Mouse (Mus musculus) limb, embryonic 12.5 days (tissue): Measurements from ENCODE around the gene Fam8a1. TPM values are rescaled to one million over a fixed set of nuclear protein-coding genes. Genes with fewer than 3 reads are reported as not detected.

ENCODE experiments used
- ATAC-seq: fragments of 200-750 bp; cut with Nextera tagmentation; 2 replicates; pipeline ENCODE4 v1.8.0; 2017; ENCODE audit warnings: low read depth, moderate TSS enrichment; ENCODE audit not compliant: insufficient number of reproducible peaks, insufficient read depth, low FRiP score, low TSS enrichment
- H3K27ac ChIP-seq: fragments of 300-500 bp; sonication (generic); 2 replicates; pipeline ENCODE4 v1.5.1; 2016; ENCODE audit warnings: mild to moderate bottlenecking, moderate library complexity
- H3K27me3 ChIP-seq: fragments of 300-500 bp; sonication (generic); 2 replicates; pipeline ENCODE4 v1.6.1; 2016; ENCODE audit warnings: mild to moderate bottlenecking, moderate library complexity
- H3K36me3 ChIP-seq: fragments of 300-500 bp; sonication (generic); 2 replicates; pipeline ENCODE4 v1.6.1; 2016; ENCODE audit warnings: mild to moderate bottlenecking, moderate library complexity
- H3K4me1 ChIP-seq: fragments of 300-500 bp; sonication (generic); replicated peaks from 2 replicates; pipeline ENCODE4 v1.6.1; 2016
- H3K4me2 ChIP-seq: fragments of 300-500 bp; sonication (generic); 2 replicates; pipeline ENCODE4 v1.6.1; 2016; ENCODE audit warnings: mild to moderate bottlenecking, moderate library complexity
- H3K4me3 ChIP-seq: fragments of 300-500 bp; sonication (generic); replicated peaks from 2 replicates; pipeline ENCODE4 v1.5.1; 2016; ENCODE audit warnings: mild to moderate bottlenecking
- H3K9ac ChIP-seq: fragments of 300-500 bp; sonication (generic); replicated peaks from 2 replicates; pipeline ENCODE4 v1.6.1; 2016; ENCODE audit warnings: mild to moderate bottlenecking, moderate library complexity
- H3K9me3 ChIP-seq: fragments of 300-500 bp; sonication (generic); 2 replicates; pipeline ENCODE4 v1.6.1; 2016; ENCODE audit warnings: mild to moderate bottlenecking, moderate library complexity
- WGBS: fragments of 180-500 bp; shearing (Covaris S2); methylation state at CpG from one replicate; pipeline ENCODE4 v1.1.7; 2016; 5-methylcytosine and 5-hydroxymethylcytosine counted together
- polyA plus RNA-seq: library from polyadenylated mRNA; unstranded; fragments of >200 nt; fragmentation: Nextera tagmentation; extraction: Ambion mirVana; gene quantifications from 2 replicates; pipeline ENCODE4 v1.2.1, GENCODE M21; 2016

Gene Fam8a1
- polyA plus RNA-seq, 1 experiment from 2014 or later, result 15.4 TPM

DNA sequence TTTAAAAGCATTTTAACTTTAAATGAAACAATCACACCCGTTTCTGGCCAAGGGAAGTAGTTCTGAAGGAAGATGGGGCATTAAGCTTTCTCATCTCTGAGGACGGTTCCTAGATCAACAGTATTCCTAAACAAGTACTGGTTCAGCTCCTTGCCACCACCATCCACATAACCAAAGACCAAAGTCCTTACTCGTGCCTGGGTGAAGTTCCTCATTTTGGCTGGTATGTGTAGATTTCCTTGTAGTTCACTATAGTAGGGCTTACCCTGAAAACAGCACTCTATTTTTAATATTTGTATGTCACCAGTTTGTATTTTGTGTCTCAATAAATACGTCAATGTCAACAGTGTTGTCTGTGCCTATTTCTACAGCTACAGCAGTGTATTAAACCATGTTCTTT is 8.4 kb downstream of the Fam8a1 start:
- H3K4me1 ChIP-seq, result no peaks in the 10 kb centered on the region
- 84% methylated on average over 4 of the region's 4 CpGs for WGBS
- peaks cover 58% of the 10 kb centered on the region for H3K36me3 ChIP-seq
- no peaks in the 10 kb centered on the region for H3K27me3 ChIP-seq
- H3K9me3 ChIP-seq, result no peaks in the 10 kb centered on the region
- no peak overlapping the region for H3K9ac ChIP-seq
- no peak overlapping the region for H3K4me3 ChIP-seq
- ATAC-seq, result no peak
- H3K27ac ChIP-seq, result no peak overlapping the region
- no peak overlapping the region for H3K4me2 ChIP-seq

- ATAC-seq, result no peak
- Histone ChIP-seq H3K4me3 (no peak overlapping the region), H3K4me1 (no peaks in the 10 kb centered on the region), H3K9ac (no peak overlapping the region), H3K9me3 (no peaks in the 10 kb centered on the region), H3K27me3 (no peaks in the 10 kb centered on the region), H3K27ac (no peak overlapping the region), H3K36me3 (peaks cover 72% of the 10 kb centered on the region), H3K4me2 (no peak overlapping the region)
- WGBS, result 86% methylated on average over 2 of the region's 2 CpGs
These were observed 13.6 kb downstream of the Fam8a1 start for GRCm38 (mm10) chr13:46682921-46683320.

GRCm38 (mm10) chr13:46683370-46683769 is 14.0 kb downstream of the Fam8a1 start:
- Histone ChIP-seq H3K9me3 (no peaks in the 10 kb centered on the region), H3K4me2 (no peak overlapping the region), H3K9ac (no peak overlapping the region), H3K36me3 (peaks cover 74% of the 10 kb centered on the region), H3K4me1 (no peaks in the 10 kb centered on the region), H3K27me3 (no peaks in the 10 kb centered on the region), H3K27ac (no peak overlapping the region), H3K4me3 (no peak overlapping the region)
- WGBS, result 90% methylated on average over 1 of the region's 1 CpGs
- no peak for ATAC-seq

- Histone ChIP-seq H3K9me3 (no peaks in the 10 kb centered on the region), H3K27me3 (no peaks in the 10 kb centered on the region), H3K4me1 (no peaks in the 10 kb centered on the region), H3K27ac (no peak overlapping the region), H3K36me3 (peaks cover 73% of the 10 kb centered on the region), H3K4me2 (no peak overlapping the region), H3K4me3 (no peak overlapping the region), H3K9ac (no peak overlapping the region)
- 92% methylated on average over 4 of the region's 4 CpGs for WGBS
- no peak for ATAC-seq
These were observed 21.4 kb downstream of the Fam8a1 start for GRCm38 (mm10) chr13:46690559-46691241.

DNA sequence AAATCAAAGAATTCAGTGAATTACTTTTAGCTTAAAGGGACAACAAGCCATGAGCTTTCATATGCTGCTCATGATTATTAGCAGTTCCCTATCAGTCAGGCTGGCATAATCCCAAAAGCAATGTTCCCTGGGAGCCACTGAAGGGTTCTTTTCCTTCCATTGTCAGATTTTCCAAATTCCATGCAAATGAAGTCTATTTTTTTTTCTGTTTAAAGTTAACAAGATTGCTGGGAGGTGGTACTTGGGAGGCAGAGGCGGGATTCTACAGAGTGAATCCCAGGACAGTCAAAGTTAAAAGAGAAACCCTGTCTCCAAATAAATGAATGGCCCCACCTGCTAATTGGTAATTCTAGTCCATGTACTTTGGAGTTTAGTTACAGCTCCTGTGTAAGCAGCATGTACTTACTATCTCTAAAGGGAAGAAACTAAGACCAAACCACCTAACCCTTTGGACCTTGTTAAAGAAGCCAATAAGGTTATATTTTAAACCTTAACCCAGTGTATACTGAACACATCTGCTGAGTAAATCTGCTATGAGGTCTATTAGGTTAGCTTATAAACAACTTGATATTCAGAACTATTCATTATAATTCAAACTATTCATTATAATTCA is 26.1 kb downstream of the Fam8a1 start:
- no peaks in the 10 kb centered on the region for H3K27me3 ChIP-seq
- H3K9ac ChIP-seq, result no peak overlapping the region
- WGBS, result 90% methylated on average over 1 of the region's 1 CpGs
- no peak overlapping the region for H3K4me2 ChIP-seq
- no peak overlapping the region for H3K27ac ChIP-seq
- peaks cover 56% of the 10 kb centered on the region for H3K36me3 ChIP-seq
- H3K4me1 ChIP-seq, result no peaks in the 10 kb centered on the region
- no peaks in the 10 kb centered on the region for H3K9me3 ChIP-seq
- no peak overlapping the region for H3K4me3 ChIP-seq
- ATAC-seq, result no peak

- H3K36me3 ChIP-seq, result peaks cover 51% of the 10 kb centered on the region
- ATAC-seq, result no peak
- WGBS, result 92% methylated on average over 1 of the region's 1 CpGs
These were observed 26.6 kb downstream of the Fam8a1 start for GRCm38 (mm10) chr13:46695932-46696331.

DNA sequence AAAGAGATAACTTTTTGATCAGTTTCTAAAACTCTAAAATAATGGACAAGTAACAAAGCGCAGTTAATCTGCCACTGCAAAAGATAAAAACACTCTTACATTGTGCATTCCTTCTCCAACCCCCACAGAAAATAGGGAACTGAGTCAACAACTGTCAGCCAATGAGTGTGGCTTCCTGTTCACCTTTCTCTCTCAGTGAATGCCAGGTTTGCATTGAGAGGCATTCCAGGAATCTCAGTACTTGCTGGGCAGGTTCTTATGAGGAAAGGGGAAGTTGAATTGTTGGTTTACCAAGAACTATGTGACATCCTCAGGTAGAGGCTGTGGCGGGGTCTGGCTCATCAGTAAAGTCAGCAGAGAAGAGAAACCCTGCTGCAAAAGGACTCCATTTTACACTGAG is 27.5 kb downstream of the Fam8a1 start:
- Histone ChIP-seq H3K4me2 (no peak overlapping the region), H3K27ac (no peak overlapping the region), H3K9me3 (no peaks in the 10 kb centered on the region), H3K4me3 (no peak overlapping the region), H3K4me1 (no peaks in the 10 kb centered on the region), H3K9ac (no peak overlapping the region), H3K27me3 (no peaks in the 10 kb centered on the region), H3K36me3 (peaks cover 49% of the 10 kb centered on the region)
- WGBS, result 87% methylated on average over 2 of the region's 2 CpGs
- ATAC-seq, result no peak

More at GRCm38 (mm10) chr13:46695932-46696331, 26.6 kb downstream of the Fam8a1 start:
- Histone ChIP-seq H3K27ac (no peak overlapping the region), H3K4me2 (no peak overlapping the region), H3K9me3 (no peaks in the 10 kb centered on the region), H3K4me1 (no peaks in the 10 kb centered on the region), H3K9ac (no peak overlapping the region), H3K27me3 (no peaks in the 10 kb centered on the region), H3K4me3 (no peak overlapping the region)

DNA sequence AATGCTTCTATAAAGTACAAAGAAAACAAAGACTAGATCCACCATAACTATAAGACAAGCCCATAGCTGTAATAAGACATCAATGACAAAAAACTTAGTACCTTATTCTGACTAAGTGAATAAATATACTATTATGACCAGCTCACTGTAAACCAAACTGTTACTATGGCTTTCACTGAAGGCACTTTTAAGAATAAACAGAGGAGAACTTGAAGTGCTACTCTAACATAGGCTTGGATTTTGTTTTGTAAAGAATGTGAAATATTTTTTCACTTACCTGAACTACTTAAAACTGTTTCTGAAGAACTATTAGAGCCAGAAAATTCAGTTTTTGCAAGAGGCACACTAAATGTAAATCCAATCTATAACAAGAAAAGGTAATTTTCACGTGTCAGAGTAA is 30.1 kb downstream of the Fam8a1 start:
- WGBS, result 92% methylated on average over 1 of the region's 1 CpGs
- Histone ChIP-seq H3K4me3 (no peak overlapping the region), H3K9ac (no peak overlapping the region), H3K27ac (no peak overlapping the region), H3K27me3 (no peaks in the 10 kb centered on the region), H3K9me3 (no peaks in the 10 kb centered on the region), H3K36me3 (peaks cover 57% of the 10 kb centered on the region), H3K4me2 (no peak overlapping the region), H3K4me1 (no peaks in the 10 kb centered on the region)
- ATAC-seq, result no peak

GRCm38 (mm10) chr13:46701486-46701885 is 32.2 kb downstream of the Fam8a1 start:
- no peaks in the 10 kb centered on the region for H3K9me3 ChIP-seq
- H3K4me2 ChIP-seq, result no peak overlapping the region
- WGBS, result 95% methylated on average over 2 of the region's 2 CpGs
- no peak for ATAC-seq
- H3K27me3 ChIP-seq, result no peaks in the 10 kb centered on the region
- no peak overlapping the region for H3K27ac ChIP-seq
- H3K9ac ChIP-seq, result no peak overlapping the region
- H3K36me3 ChIP-seq, result peaks cover 48% of the 10 kb centered on the region
- no peak overlapping the region for H3K4me3 ChIP-seq
- H3K4me1 ChIP-seq, result no peaks in the 10 kb centered on the region

DNA sequence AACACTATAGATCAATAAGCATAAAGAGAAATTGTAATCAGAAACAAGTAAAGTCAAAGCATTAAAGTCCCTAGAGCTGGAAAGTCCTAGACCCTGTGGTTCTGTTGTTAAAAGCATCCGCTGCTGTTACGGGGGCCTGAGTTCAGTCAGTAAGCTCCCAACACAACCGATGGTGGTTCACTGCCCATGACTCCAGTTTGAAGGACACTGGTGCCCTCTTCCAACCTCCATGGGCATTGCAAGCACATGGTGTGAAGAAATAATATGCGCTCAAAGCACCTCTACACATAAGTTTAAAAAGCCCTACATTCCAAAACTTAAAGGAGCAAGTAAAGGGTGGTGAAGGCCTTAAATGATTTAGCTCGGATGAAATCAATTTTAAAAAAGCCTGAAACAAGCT is 33.8 kb downstream of the Fam8a1 start:
- H3K4me2 ChIP-seq, result no peak overlapping the region
- H3K9ac ChIP-seq, result no peak overlapping the region
- H3K36me3 ChIP-seq, result peaks cover 46% of the 10 kb centered on the region
- H3K27me3 ChIP-seq, result no peaks in the 10 kb centered on the region
- 86% methylated on average over 5 of the region's 5 CpGs for WGBS
- H3K4me1 ChIP-seq, result no peaks in the 10 kb centered on the region
- H3K9me3 ChIP-seq, result no peaks in the 10 kb centered on the region
- no peak for ATAC-seq
- no peak overlapping the region for H3K4me3 ChIP-seq
- no peak overlapping the region for H3K27ac ChIP-seq

- Histone ChIP-seq H3K27ac (no peak overlapping the region), H3K4me2 (no peak overlapping the region), H3K36me3 (peaks cover 65% of the 10 kb centered on the region), H3K4me1 (no peaks in the 10 kb centered on the region), H3K9ac (no peak overlapping the region), H3K4me3 (no peak overlapping the region), H3K9me3 (no peaks in the 10 kb centered on the region), H3K27me3 (no peaks in the 10 kb centered on the region)
- ATAC-seq, result no peak
- WGBS, result 94% methylated on average over 5 of the region's 5 CpGs
These were observed 44.2 kb downstream of the Fam8a1 start for GRCm38 (mm10) chr13:46713486-46713885.
